Mouse (Mus musculus): ENCODE results near the gene Vps13d. TPM values are rescaled to one million over a fixed set of nuclear protein-coding genes. Genes with fewer than 3 reads are reported as not detected.

Vps13d gene
- total and polyA plus RNA-seq, 2 experiments from 2014 or later = 9.0 to 42.6 TPM

- no peak for TF ChIP-seq CTCF (IDR thresholded peaks at IDR 0.05; ENCODE audit: low read depth)
- TF ChIP-seq EP300 (IDR thresholded peaks at IDR 0.05; ENCODE audit: low read depth) = no peak
- Histone ChIP-seq H3K4me3 (ENCODE audit: low read depth, low read length) (no peak overlapping the region), H3K27ac (ENCODE audit: low read depth) (no peak overlapping the region), H3K27me3 (ENCODE audit: control insufficient read depth, insufficient read depth, low read length) (no peaks in the 10 kb centered on the region), H3K9ac (replicated peaks; ENCODE audit: low read depth, low read length) (no peak overlapping the region), H3K36me3 (replicated peaks; ENCODE audit: control insufficient read depth, insufficient read depth, low read length) (no peaks in the 10 kb centered on the region), H3K4me2 (ENCODE audit: low read depth, low read length) (no peak overlapping the region), H3K9me3 (replicated peaks; ENCODE audit: control insufficient read depth, low read length) (no peaks in the 10 kb centered on the region), H3K4me1 (ENCODE audit: control insufficient read depth, insufficient read depth) (no peaks in the 10 kb centered on the region)
- 84% methylated on average over 5 of the region's 5 CpGs for WGBS
- DNase-seq (ENCODE audit: low spot score) (no peak), ATAC-seq (ENCODE audit: insufficient read depth, low read depth) (no peak)
Measured at GRCm38 (mm10) chr4:145210564-145210963, 15.8 kb upstream of the Vps13d start.

GRCm38 (mm10) chr4:145209690-145210088 lies 14.9 kb upstream of the Vps13d start:
- H3K27me3 ChIP-seq (ENCODE audit: control insufficient read depth, insufficient read depth, low read length) = no peaks in the 10 kb centered on the region
- DNase-seq (ENCODE audit: low spot score) (no peak), ATAC-seq (ENCODE audit: insufficient read depth, low read depth) (no peak)
- H3K9me3 ChIP-seq (replicated peaks; ENCODE audit: control insufficient read depth, low read length) = no peaks in the 10 kb centered on the region
- H3K4me2 ChIP-seq (ENCODE audit: low read depth, low read length) = no peak overlapping the region
- H3K4me3 ChIP-seq (ENCODE audit: low read depth, low read length) = no peak overlapping the region
- no peaks in the 10 kb centered on the region for H3K36me3 ChIP-seq (replicated peaks; ENCODE audit: control insufficient read depth, insufficient read depth, low read length)
- no peaks in the 10 kb centered on the region for H3K4me1 ChIP-seq (ENCODE audit: control insufficient read depth, insufficient read depth)
- H3K27ac ChIP-seq (ENCODE audit: low read depth) = no peak overlapping the region
- no peak overlapping the region for H3K9ac ChIP-seq (replicated peaks; ENCODE audit: low read depth, low read length)
- WGBS = 37% methylated on average over 5 of the region's 5 CpGs
- TF ChIP-seq EP300 (IDR thresholded peaks at IDR 0.05; ENCODE audit: low read depth) (no peak), CTCF (IDR thresholded peaks at IDR 0.05; ENCODE audit: low read depth) (no peak)

DNA sequence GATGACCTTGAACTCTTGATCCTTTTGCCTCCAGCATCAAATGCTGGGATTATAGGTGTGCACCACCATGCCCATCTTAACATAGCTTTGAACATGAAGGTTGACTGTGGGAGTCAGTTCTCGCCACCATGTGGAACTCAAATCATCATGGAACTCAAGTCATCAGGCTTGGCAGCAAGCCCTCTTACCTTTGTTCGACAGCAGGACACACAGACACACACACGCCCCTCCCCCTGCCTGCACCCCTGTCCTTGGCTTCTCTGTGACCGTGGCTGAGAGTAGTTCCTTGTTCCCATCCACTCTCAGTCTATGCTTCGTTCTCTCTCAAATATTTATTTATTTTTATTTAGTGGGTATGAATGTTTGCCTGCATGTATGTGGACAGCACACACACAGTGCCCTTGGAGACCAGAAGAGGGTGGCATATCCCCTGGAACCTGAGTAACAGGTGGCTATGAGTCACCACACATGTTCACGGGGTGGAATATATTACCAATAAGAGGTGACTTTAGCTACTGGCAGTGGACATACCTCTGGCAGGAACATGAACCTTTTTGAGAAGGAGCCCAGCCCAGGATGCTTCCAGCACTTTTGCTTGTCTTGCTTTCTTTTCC lies 14.4 kb upstream of the Vps13d start:
- 67% methylated on average over 6 of the region's 6 CpGs for WGBS
- H3K4me1 ChIP-seq (ENCODE audit: control insufficient read depth, insufficient read depth) = no peaks in the 10 kb centered on the region
- no peaks in the 10 kb centered on the region for H3K27me3 ChIP-seq (ENCODE audit: control insufficient read depth, insufficient read depth, low read length)
- ATAC-seq (ENCODE audit: insufficient read depth, low read depth) (no peak), DNase-seq (ENCODE audit: low spot score) (no peak)
- H3K9me3 ChIP-seq (replicated peaks; ENCODE audit: control insufficient read depth, low read length) = no peaks in the 10 kb centered on the region
- TF ChIP-seq EP300 (IDR thresholded peaks at IDR 0.05; ENCODE audit: low read depth) (no peak), CTCF (IDR thresholded peaks at IDR 0.05; ENCODE audit: low read depth) (no peak)
- no peaks in the 10 kb centered on the region for H3K36me3 ChIP-seq (replicated peaks; ENCODE audit: control insufficient read depth, insufficient read depth, low read length)
- H3K4me2 ChIP-seq (ENCODE audit: low read depth, low read length) = no peak overlapping the region
- H3K9ac ChIP-seq (replicated peaks; ENCODE audit: low read depth, low read length) = no peak overlapping the region
- no peak overlapping the region for H3K27ac ChIP-seq (ENCODE audit: low read depth)
- no peak overlapping the region for H3K4me3 ChIP-seq (ENCODE audit: low read depth, low read length)

DNA sequence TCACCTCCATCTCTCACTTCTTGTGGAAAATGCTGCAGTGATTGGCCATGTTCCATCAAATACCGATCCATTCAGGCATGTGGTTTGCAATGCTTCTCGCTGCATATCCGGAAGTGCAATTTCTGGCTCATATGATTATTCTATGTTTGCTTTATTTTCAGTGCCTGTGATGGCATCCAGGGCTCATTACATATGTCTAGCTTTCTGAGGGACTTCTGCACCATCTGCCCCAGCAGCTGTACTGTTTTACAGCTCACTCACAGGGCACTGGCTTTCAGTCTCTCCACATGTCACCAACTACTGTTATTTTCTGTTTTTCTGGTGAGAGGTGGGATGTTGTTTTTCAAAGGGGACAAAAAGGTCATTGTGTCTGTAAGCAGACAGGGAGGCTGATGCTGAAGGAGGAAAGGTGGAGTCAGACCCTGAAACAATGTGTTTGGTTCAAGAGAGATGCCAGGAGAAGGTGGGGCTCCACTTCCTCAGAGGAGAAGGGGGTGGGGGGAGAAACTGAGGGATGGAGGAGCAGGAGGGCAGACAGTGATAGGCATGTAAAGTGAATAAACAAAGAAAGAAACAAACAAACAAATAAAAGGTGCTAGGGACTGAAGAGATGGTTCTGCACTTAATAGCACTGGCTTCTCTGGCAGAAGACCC lies 13.0 kb upstream of the Vps13d start:
- 66% methylated on average over 3 of the region's 3 CpGs for WGBS
- H3K4me3 ChIP-seq (ENCODE audit: low read depth, low read length) = no peak overlapping the region
- no peaks in the 10 kb centered on the region for H3K36me3 ChIP-seq (replicated peaks; ENCODE audit: control insufficient read depth, insufficient read depth, low read length)
- ATAC-seq (ENCODE audit: insufficient read depth, low read depth) = no peak
- H3K27me3 ChIP-seq (ENCODE audit: control insufficient read depth, insufficient read depth, low read length) = no peaks in the 10 kb centered on the region
- H3K27ac ChIP-seq (ENCODE audit: low read depth) = no peak overlapping the region
- no peak overlapping the region for H3K4me2 ChIP-seq (ENCODE audit: low read depth, low read length)
- no peaks in the 10 kb centered on the region for H3K9me3 ChIP-seq (replicated peaks; ENCODE audit: control insufficient read depth, low read length)
- no peaks in the 10 kb centered on the region for H3K4me1 ChIP-seq (ENCODE audit: control insufficient read depth, insufficient read depth)
- TF ChIP-seq CTCF (IDR thresholded peaks at IDR 0.05; ENCODE audit: low read depth) (no peak), EP300 (IDR thresholded peaks at IDR 0.05; ENCODE audit: low read depth) (no peak)
- no peak for DNase-seq (ENCODE audit: low spot score)
- no peak overlapping the region for H3K9ac ChIP-seq (replicated peaks; ENCODE audit: low read depth, low read length)

- Histone ChIP-seq H3K27me3 (ENCODE audit: control insufficient read depth, insufficient read depth, low read length) (no peaks in the 10 kb centered on the region), H3K4me1 (ENCODE audit: control insufficient read depth, insufficient read depth) (no peaks in the 10 kb centered on the region), H3K36me3 (replicated peaks; ENCODE audit: control insufficient read depth, insufficient read depth, low read length) (no peaks in the 10 kb centered on the region), H3K27ac (ENCODE audit: low read depth) (no peak overlapping the region), H3K9me3 (replicated peaks; ENCODE audit: control insufficient read depth, low read length) (no peaks in the 10 kb centered on the region), H3K9ac (replicated peaks; ENCODE audit: low read depth, low read length) (no peak overlapping the region), H3K4me2 (ENCODE audit: low read depth, low read length) (no peak overlapping the region), H3K4me3 (ENCODE audit: low read depth, low read length) (no peak overlapping the region)
- TF ChIP-seq CTCF (IDR thresholded peaks at IDR 0.05; ENCODE audit: low read depth) = no peak
- no peak for TF ChIP-seq EP300 (IDR thresholded peaks at IDR 0.05; ENCODE audit: low read depth)
- ATAC-seq (ENCODE audit: insufficient read depth, low read depth) (no peak), DNase-seq (ENCODE audit: low spot score) (no peak)
- WGBS = 81% methylated on average over 8 of the region's 8 CpGs
Measured at GRCm38 (mm10) chr4:145204779-145205178, 10.0 kb upstream of the Vps13d start.

- TF ChIP-seq CTCF (IDR thresholded peaks at IDR 0.05; ENCODE audit: low read depth) (no peak), EP300 (IDR thresholded peaks at IDR 0.05; ENCODE audit: low read depth) (no peak)
- DNase-seq (ENCODE audit: low spot score) = no peak
- Histone ChIP-seq H3K9me3 (replicated peaks; ENCODE audit: control insufficient read depth, low read length) (no peaks in the 10 kb centered on the region), H3K4me1 (ENCODE audit: control insufficient read depth, insufficient read depth) (no peaks in the 10 kb centered on the region), H3K36me3 (replicated peaks; ENCODE audit: control insufficient read depth, insufficient read depth, low read length) (no peaks in the 10 kb centered on the region), H3K9ac (replicated peaks; ENCODE audit: low read depth, low read length) (no peak overlapping the region), H3K27me3 (ENCODE audit: control insufficient read depth, insufficient read depth, low read length) (no peaks in the 10 kb centered on the region), H3K27ac (ENCODE audit: low read depth) (no peak overlapping the region), H3K4me2 (ENCODE audit: low read depth, low read length) (no peak overlapping the region), H3K4me3 (ENCODE audit: low read depth, low read length) (no peak overlapping the region)
- WGBS = 44% methylated on average over 2 of the region's 2 CpGs
- no peak for ATAC-seq (ENCODE audit: insufficient read depth, low read depth)
Measured at GRCm38 (mm10) chr4:145203305-145203704, 8.5 kb upstream of the Vps13d start.
